Mouse (Mus musculus) hindbrain, embryonic 12.5 days (tissue): ENCODE measurements around the gene Nfe2l2. TPM values are rescaled to one million over a fixed set of nuclear protein-coding genes. Genes with fewer than 3 reads are reported as not detected.
A peak's percentile ranks its signal among the peaks of the same experiment; 100 is the strongest.
"Not testable (repeated sequence)": the region's sequence is repeated elsewhere in the genome, so short reads cannot be mapped to it uniquely, and the experiment has no call there.

ENCODE experiments used
- ATAC-seq: fragments of 200-750 bp; cut with Nextera tagmentation; 2 replicates; pipeline ENCODE4 v1.8.0; 2017; ENCODE audit warnings: moderate TSS enrichment; ENCODE audit not compliant: low FRiP score
- H3K27ac ChIP-seq: fragments of 300-500 bp; sonication (generic); 2 replicates; pipeline ENCODE4 v1.5.1; 2016; ENCODE audit warnings: mild to moderate bottlenecking
- H3K27me3 ChIP-seq: fragments of 300-500 bp; sonication (generic); 2 replicates; pipeline ENCODE4 v1.6.1; 2016; ENCODE audit warnings: mild to moderate bottlenecking
- H3K36me3 ChIP-seq: fragments of 300-500 bp; sonication (generic); 2 replicates; pipeline ENCODE4 v1.6.1; 2016; ENCODE audit warnings: mild to moderate bottlenecking
- H3K4me1 ChIP-seq: fragments of 300-500 bp; sonication (generic); 2 replicates; pipeline ENCODE4 v1.6.1; 2016
- H3K4me2 ChIP-seq: fragments of 300-500 bp; sonication (generic); replicated peaks from 2 replicates; pipeline ENCODE4 v1.6.1; 2016; ENCODE audit warnings: mild to moderate bottlenecking
- H3K4me3 ChIP-seq: fragments of 300-500 bp; sonication (generic); 2 replicates; pipeline ENCODE4 v1.5.1; 2016; ENCODE audit warnings: mild to moderate bottlenecking
- H3K9ac ChIP-seq: fragments of 300-500 bp; sonication (generic); 2 replicates; pipeline ENCODE4 v1.6.1; 2016; ENCODE audit warnings: mild to moderate bottlenecking, moderate library complexity
- H3K9me3 ChIP-seq: fragments of 300-500 bp; sonication (generic); replicated peaks from 2 replicates; pipeline ENCODE4 v1.6.1; 2016; ENCODE audit warnings: mild to moderate bottlenecking
- WGBS: fragments of 180-500 bp; shearing (Covaris S2); methylation state at CpG from one replicate; pipeline ENCODE4 v1.1.7; 2016; 5-methylcytosine and 5-hydroxymethylcytosine counted together
- polyA plus RNA-seq: library from polyadenylated mRNA; unstranded; fragments of >200 nt; fragmentation: Nextera tagmentation; extraction: Ambion mirVana; gene quantifications from 2 replicates; pipeline ENCODE4 v1.2.1, GENCODE M21; 2016

Nfe2l2 gene
- polyA plus RNA-seq, 1 experiment from 2014 or later = 20.0 TPM

GRCm38 (mm10) chr2:75705162-75705752 lies 816 bp upstream of the Nfe2l2 start:
- no peaks in the 10 kb centered on the region for H3K9me3 ChIP-seq
- ATAC-seq = peak; percentile 36
- H3K4me1 ChIP-seq = peaks cover 24% of the 10 kb centered on the region
- WGBS = 34% methylated on average over 19 of the region's 19 CpGs
- H3K9ac ChIP-seq = peak overlapping the region; percentile 74
- no peaks in the 10 kb centered on the region for H3K27me3 ChIP-seq
- peak overlapping the region; percentile 58 for H3K4me3 ChIP-seq
- peak overlapping the region; percentile 75 for H3K4me2 ChIP-seq
- peak overlapping the region; percentile 81 for H3K27ac ChIP-seq
- H3K36me3 ChIP-seq = no peaks in the 10 kb centered on the region

GRCm38 (mm10) chr2:75703375-75704181 lies 863 bp downstream of the Nfe2l2 start:
- H3K4me3 ChIP-seq = peak overlapping the region; percentile 58
- peak overlapping the region; percentile 75 for H3K4me2 ChIP-seq
- under 1% methylated on average over 56 of the region's 62 CpGs for WGBS
- no peaks in the 10 kb centered on the region for H3K27me3 ChIP-seq
- H3K4me1 ChIP-seq = peaks cover 26% of the 10 kb centered on the region
- no peaks in the 10 kb centered on the region for H3K9me3 ChIP-seq
- peak overlapping the region; percentile 81 for H3K27ac ChIP-seq
- H3K9ac ChIP-seq = peak overlapping the region; percentile 74
- no peaks in the 10 kb centered on the region for H3K36me3 ChIP-seq
- ATAC-seq = peak; percentile 86

GRCm38 (mm10) chr2:75702588-75702976 lies 1.9 kb downstream of the Nfe2l2 start:
- H3K9me3 ChIP-seq = no peaks in the 10 kb centered on the region
- ATAC-seq = no peak
- H3K9ac ChIP-seq = no peak overlapping the region
- peaks cover 30% of the 10 kb centered on the region for H3K4me1 ChIP-seq
- peak overlapping the region; percentile 75 for H3K4me2 ChIP-seq
- H3K27ac ChIP-seq = no peak overlapping the region
- no peaks in the 10 kb centered on the region for H3K27me3 ChIP-seq
- peak overlapping the region; percentile 58 for H3K4me3 ChIP-seq
- 42% methylated on average over 5 of the region's 5 CpGs for WGBS
- H3K36me3 ChIP-seq = no peaks in the 10 kb centered on the region

- 82% methylated on average over 9 of the region's 9 CpGs for WGBS
- no peak for ATAC-seq
- H3K4me1 ChIP-seq = peaks cover 30% of the 10 kb centered on the region
- no peaks in the 10 kb centered on the region for H3K27me3 ChIP-seq
- no peak overlapping the region for H3K9ac ChIP-seq
- no peak overlapping the region for H3K27ac ChIP-seq
- H3K4me3 ChIP-seq = no peak overlapping the region
- no peaks in the 10 kb centered on the region for H3K9me3 ChIP-seq
- H3K4me2 ChIP-seq = peak overlapping the region; percentile 75
- H3K36me3 ChIP-seq = no peaks in the 10 kb centered on the region
Observed at GRCm38 (mm10) chr2:75701822-75702587, 2.4 kb downstream of the Nfe2l2 start.

- Histone ChIP-seq H3K9ac (no peak overlapping the region), H3K4me1 (peaks cover 28% of the 10 kb centered on the region), H3K9me3 (no peaks in the 10 kb centered on the region), H3K36me3 (no peaks in the 10 kb centered on the region), H3K27ac (no peak overlapping the region), H3K4me3 (no peak overlapping the region), H3K4me2 (no peak overlapping the region), H3K27me3 (no peaks in the 10 kb centered on the region)
- 69% methylated on average over 3 of the region's 3 CpGs for WGBS
- no peak for ATAC-seq
Observed at GRCm38 (mm10) chr2:75701207-75701606, 3.2 kb downstream of the Nfe2l2 start.

- no peaks in the 10 kb centered on the region for H3K9me3 ChIP-seq
- no peak overlapping the region for H3K4me3 ChIP-seq
- H3K27me3 ChIP-seq = no peaks in the 10 kb centered on the region
- H3K4me1 ChIP-seq = peaks cover 27% of the 10 kb centered on the region
- no peak overlapping the region for H3K4me2 ChIP-seq
- 92% methylated on average over 3 of the region's 3 CpGs for WGBS
- no peaks in the 10 kb centered on the region for H3K36me3 ChIP-seq
- no peak overlapping the region for H3K27ac ChIP-seq
- no peak for ATAC-seq
- H3K9ac ChIP-seq = no peak overlapping the region
Observed at GRCm38 (mm10) chr2:75700543-75700942, 3.9 kb downstream of the Nfe2l2 start.

GRCm38 (mm10) chr2:75698874-75699273 lies 5.6 kb downstream of the Nfe2l2 start:
- Histone ChIP-seq H3K27me3 (no peaks in the 10 kb centered on the region), H3K4me2 (no peak overlapping the region), H3K4me3 (no peak overlapping the region), H3K9me3 (no peaks in the 10 kb centered on the region), H3K36me3 (no peaks in the 10 kb centered on the region), H3K27ac (no peak overlapping the region), H3K9ac (no peak overlapping the region), H3K4me1 (peaks cover 19% of the 10 kb centered on the region)
- no peak for ATAC-seq
- 82% methylated on average over 3 of the region's 3 CpGs for WGBS

- WGBS = 25% methylated on average over 4 of the region's 4 CpGs
- Histone ChIP-seq H3K4me3 (no peak overlapping the region), H3K27ac (no peak overlapping the region), H3K9me3 (no peaks in the 10 kb centered on the region), H3K9ac (no peak overlapping the region), H3K36me3 (no peaks in the 10 kb centered on the region), H3K4me2 (no peak overlapping the region), H3K4me1 (peaks cover 22% of the 10 kb centered on the region), H3K27me3 (no peaks in the 10 kb centered on the region)
- ATAC-seq = no peak
Observed at GRCm38 (mm10) chr2:75698007-75698406, 6.4 kb downstream of the Nfe2l2 start.

- Histone ChIP-seq H3K4me3 (no peak overlapping the region), H3K9ac (no peak overlapping the region), H3K27ac (no peak overlapping the region), H3K36me3 (no peaks in the 10 kb centered on the region), H3K9me3 (no peaks in the 10 kb centered on the region), H3K27me3 (no peaks in the 10 kb centered on the region), H3K4me1 (peaks cover 15% of the 10 kb centered on the region), H3K4me2 (no peak overlapping the region)
- no peak for ATAC-seq
- 82% methylated on average over 3 of the region's 3 CpGs for WGBS
Observed at GRCm38 (mm10) chr2:75697222-75697621, 7.2 kb downstream of the Nfe2l2 start.

GRCm38 (mm10) chr2:75696371-75696770 lies 8.1 kb downstream of the Nfe2l2 start:
- Histone ChIP-seq H3K27ac (no peak overlapping the region), H3K9me3 (no peaks in the 10 kb centered on the region), H3K9ac (no peak overlapping the region), H3K36me3 (no peaks in the 10 kb centered on the region), H3K4me2 (no peak overlapping the region), H3K4me3 (no peak overlapping the region), H3K27me3 (no peaks in the 10 kb centered on the region), H3K4me1 (peaks cover 11% of the 10 kb centered on the region)
- ATAC-seq = no peak
- 67% methylated on average over 5 of the region's 5 CpGs for WGBS

- WGBS = 59% methylated on average over 9 of the region's 9 CpGs
Observed at GRCm38 (mm10) chr2:75695676-75696350, 8.6 kb downstream of the Nfe2l2 start.

GRCm38 (mm10) chr2:75694926-75695325 lies 9.5 kb downstream of the Nfe2l2 start:
- not testable (repeated sequence) for H3K9me3 ChIP-seq, ATAC-seq, H3K4me2 ChIP-seq, H3K27me3 ChIP-seq, H3K36me3 ChIP-seq, H3K4me3 ChIP-seq, H3K27ac ChIP-seq, H3K9ac ChIP-seq
- WGBS = 91% methylated on average over 3 of the region's 3 CpGs
- peaks cover 11% of the 10 kb centered on the region for H3K4me1 ChIP-seq

More at GRCm38 (mm10) chr2:75695676-75696350, 8.6 kb downstream of the Nfe2l2 start:
- ATAC-seq = no peak
- Histone ChIP-seq H3K9me3 (no peaks in the 10 kb centered on the region), H3K4me1 (peaks cover 11% of the 10 kb centered on the region), H3K4me2 (no peak overlapping the region), H3K36me3 (no peaks in the 10 kb centered on the region), H3K27me3 (no peaks in the 10 kb centered on the region), H3K9ac (no peak overlapping the region), H3K27ac (no peak overlapping the region), H3K4me3 (no peak overlapping the region)
